In genomic region chr10:26849854-26850253, GRCm38 (mm10) we compare ENCODE assay signal across 30 mouse cellular contexts.
DNase-seq lines count a peak whose midpoint lies in the region; ATAC-seq and TF ChIP-seq lines count a peak whose summit lies in the region.
"Had no signal": no experiment of that assay in that cellular context is flagged by ENCODE, and none has a peak within 500 bp of the region (broad histone marks: within the 10 kb centered on the region; RNA-seq: fewer than 3 reads in every experiment).

No protein-coding gene starts in this region.

- H3K4me3 ChIP-seq in intestine, postnatal 0 days (ENCODE audit: low read depth, low read length), result no peak overlapping the region
- no peak overlapping the region for H3K4me3 ChIP-seq in hindbrain, embryonic 14.5 days (replicated peaks; ENCODE audit: low read length)
- no peak overlapping the region for H3K4me3 ChIP-seq in left cerebral cortex, adult 2 months
- H3K4me3 ChIP-seq: embryonic facial prominence, embryonic 12.5 days; heart, embryonic 12.5 days; hindbrain, embryonic 15.5 days; limb, embryonic 12.5 days; liver, embryonic 13.5 days; megakaryocyte, embryonic 14.5 days; midbrain, embryonic 12.5 days; neural tube, embryonic 13.5 days; stomach, embryonic 15.5 days had no signal

- 39% methylated on average over 6 of the region's 6 CpGs for WGBS in intestine, postnatal 0 days
- 81% methylated on average over 6 of the region's 6 CpGs for WGBS in hindbrain, embryonic 14.5 days

- H3K9me3 ChIP-seq in intestine, postnatal 0 days (ENCODE audit: control insufficient read depth), result no peaks in the 10 kb centered on the region
- H3K9me3 ChIP-seq in hindbrain, embryonic 14.5 days (ENCODE audit: control insufficient read depth, low read length), result no peaks in the 10 kb centered on the region
- H3K9me3 ChIP-seq: embryonic facial prominence, embryonic 12.5 days; heart, embryonic 12.5 days; hindbrain, embryonic 15.5 days; limb, embryonic 12.5 days; liver, embryonic 13.5 days; megakaryocyte, embryonic 14.5 days; midbrain, embryonic 12.5 days; neural tube, embryonic 13.5 days; stomach, embryonic 15.5 days had no signal

- H3K27me3 ChIP-seq in intestine, postnatal 0 days (replicated peaks; ENCODE audit: control insufficient read depth, insufficient read depth, low read length), result no peaks in the 10 kb centered on the region
- H3K27me3 ChIP-seq in hindbrain, embryonic 14.5 days (ENCODE audit: control insufficient read depth, insufficient read depth, low read length), result no peaks in the 10 kb centered on the region
- H3K27me3 ChIP-seq: embryonic facial prominence, embryonic 12.5 days; heart, embryonic 12.5 days; hindbrain, embryonic 15.5 days; limb, embryonic 12.5 days; liver, embryonic 13.5 days; megakaryocyte, embryonic 14.5 days; midbrain, embryonic 12.5 days; neural tube, embryonic 13.5 days; stomach, embryonic 15.5 days had no signal

- no peak overlapping the region for H3K27ac ChIP-seq in intestine, postnatal 0 days (ENCODE audit: low read depth, low read length)
- no peak overlapping the region for H3K27ac ChIP-seq in hindbrain, embryonic 14.5 days
- no peak overlapping the region for H3K27ac ChIP-seq in left cerebral cortex, adult 2 months
- H3K27ac ChIP-seq: embryonic facial prominence, embryonic 12.5 days; hindbrain, embryonic 15.5 days; limb, embryonic 12.5 days; liver, embryonic 13.5 days; midbrain, embryonic 12.5 days; neural tube, embryonic 13.5 days; stomach, embryonic 15.5 days had no signal

- intact Hi-C loops in heart, postnatal 36 days (cut with DNase I), result no loop called here
- intact Hi-C loops in left cerebral cortex, adult 2 months (cut with DNase I), result no loop called here

- no peak for TF ChIP-seq CTCF in intestine, postnatal 0 days (IDR thresholded peaks at IDR 0.05; ENCODE audit: low read depth)
- no peak for TF ChIP-seq CTCF in left cerebral cortex, adult 2 months (IDR thresholded peaks at IDR 0.05)

- H3K4me2 ChIP-seq in intestine, postnatal 0 days (replicated peaks; ENCODE audit: low read depth), result no peak overlapping the region
- no peak overlapping the region for H3K4me2 ChIP-seq in hindbrain, embryonic 14.5 days (replicated peaks)
- H3K4me2 ChIP-seq: embryonic facial prominence, embryonic 12.5 days; heart, embryonic 12.5 days; hindbrain, embryonic 15.5 days; limb, embryonic 12.5 days; liver, embryonic 13.5 days; midbrain, embryonic 12.5 days; neural tube, embryonic 13.5 days; stomach, embryonic 15.5 days had no signal

- peak; percentile 19; the same call in 1 of the 2 replicates for ATAC-seq in intestine, postnatal 0 days
- no peak for ATAC-seq in hindbrain, embryonic 14.5 days (ENCODE audit: low FRiP score)
- ATAC-seq: forebrain, embryonic 14.5 days; inflammation-experienced regulatory T-cells, adult 6 months had no signal

- peaks cover 6% of the 10 kb centered on the region; the same call in 1 of the 2 replicates for H3K36me3 ChIP-seq in intestine, postnatal 0 days (ENCODE audit: control insufficient read depth, insufficient read depth)
- H3K36me3 ChIP-seq in hindbrain, embryonic 14.5 days (replicated peaks; ENCODE audit: control insufficient read depth, insufficient read depth), result no peaks in the 10 kb centered on the region
- H3K36me3 ChIP-seq: embryonic facial prominence, embryonic 12.5 days; hindbrain, embryonic 15.5 days; limb, embryonic 12.5 days; liver, embryonic 13.5 days; midbrain, embryonic 12.5 days; stomach, embryonic 15.5 days had no signal

- H3K4me1 ChIP-seq in intestine, postnatal 0 days (replicated peaks; ENCODE audit: control insufficient read depth, insufficient read depth, low read length), result no peaks in the 10 kb centered on the region
- H3K4me1 ChIP-seq in hindbrain, embryonic 14.5 days (replicated peaks; ENCODE audit: control insufficient read depth, insufficient read depth, low read length), result no peaks in the 10 kb centered on the region
- H3K4me1 ChIP-seq: embryonic facial prominence, embryonic 12.5 days; heart, embryonic 12.5 days; hindbrain, embryonic 15.5 days; limb, embryonic 12.5 days; liver, embryonic 13.5 days; midbrain, embryonic 12.5 days; neural tube, embryonic 13.5 days; stomach, embryonic 15.5 days had no signal

- peak; percentile 90 for DNase-seq in heart, adult 11 months
- DNase-seq in heart, postnatal 36 days, result no peak
- DNase-seq in lung, postnatal 36 days, result peak; percentile 13
- no peak for DNase-seq in lung, postnatal 25 days (ENCODE audit: low spot score)
- DNase-seq in hindbrain, embryonic 14.5 days (ENCODE audit: low spot score), result no peak
- DNase-seq in left cerebral cortex, adult 2 months (ENCODE audit: extremely low spot score in 1 of 2, low spot score in 2 of 2), result no peak
- DNase-seq: B cell, adult 2 months; cerebellum, adult 11 months; cerebellum, adult 9-10 months; gastrocnemius, postnatal 14 days; kidney, adult 8-10 months; kidney, postnatal 10 days; layer of hippocampus, adult 9-11 months; liver, embryonic 13.5 days; lung, adult 2 months; lung, postnatal 4 days; retina, postnatal 1 day; right cerebral cortex, postnatal 14 days; thymus, postnatal 14 days had no signal

- no peak overlapping the region for H3K9ac ChIP-seq in intestine, postnatal 0 days (ENCODE audit: low read depth, low read length)
- no peak overlapping the region for H3K9ac ChIP-seq in hindbrain, embryonic 14.5 days
- H3K9ac ChIP-seq: embryonic facial prominence, embryonic 12.5 days; heart, embryonic 12.5 days; hindbrain, embryonic 15.5 days; limb, embryonic 12.5 days; liver, embryonic 13.5 days; midbrain, embryonic 12.5 days; neural tube, embryonic 13.5 days; stomach, embryonic 15.5 days had no signal

Comparison
In these comparisons a context has a peak if more than half of its experiments do, and no peak if none do; other contexts are left out.
1. DNase-seq: peak in heart, adult 11 months (single experiment) and lung, postnatal 36 days (single experiment); none in heart, postnatal 36 days (0 of 2), lung, postnatal 25 days (single experiment), hindbrain, embryonic 14.5 days (single experiment) and left cerebral cortex, adult 2 months (0 of 2).